Mouse (Mus musculus): Measurements from ENCODE around the gene Bach2. TPM values are rescaled to one million over a fixed set of nuclear protein-coding genes. Genes with fewer than 3 reads are reported as not detected.
A peak's percentile ranks its signal among the peaks of the same experiment; 100 is the strongest.

Gene Bach2
- polyA plus RNA-seq, 1 experiment from 2014 or later: 18.8 TPM

GRCm38 (mm10) chr4:32561555-32562095 lies 323.0 kb downstream of the Bach2 start:
- Histone ChIP-seq H3K4me1 (ENCODE audit: control insufficient read depth, insufficient read depth, low read length) (peaks cover 17% of the 10 kb centered on the region), H3K36me3 (ENCODE audit: control insufficient read depth, insufficient read depth, low read length) (peaks cover 5% of the 10 kb centered on the region; the same call in 1 of the 2 replicates), H3K4me3 (ENCODE audit: low read depth, low read length) (no peak overlapping the region), H3K27ac (ENCODE audit: low read length) (peak overlapping the region; percentile 60), H3K9ac (ENCODE audit: low read depth, low read length) (no peak overlapping the region), H3K27me3 (ENCODE audit: control insufficient read depth, insufficient read depth, low read depth, low read length) (no peaks in the 10 kb centered on the region), H3K9me3 (replicated peaks; ENCODE audit: control insufficient read depth, low read length, poor library complexity, severe bottlenecking) (no peaks in the 10 kb centered on the region), H3K4me2 (ENCODE audit: low read length) (peak overlapping the region; percentile 8; the same call in 1 of the 2 replicates)
- ATAC-seq: peak; percentile 57
- WGBS: 34% methylated on average over 12 of the region's 12 CpGs

- H3K9ac ChIP-seq (ENCODE audit: low read depth, low read length): no peak overlapping the region
- 0 out of 2 replicates have a peak, but pooled peaks have one; percentile 11 for ATAC-seq
- 96% methylated on average over 35 of the region's 35 CpGs for WGBS
- H3K27me3 ChIP-seq (ENCODE audit: control insufficient read depth, insufficient read depth, low read depth, low read length): no peaks in the 10 kb centered on the region
- peak overlapping the region; percentile 60 for H3K27ac ChIP-seq (ENCODE audit: low read length)
- H3K4me2 ChIP-seq (ENCODE audit: low read length): no peak overlapping the region
- no peak overlapping the region for H3K4me3 ChIP-seq (ENCODE audit: low read depth, low read length)
- peaks cover 5% of the 10 kb centered on the region; the same call in 1 of the 2 replicates for H3K36me3 ChIP-seq (ENCODE audit: control insufficient read depth, insufficient read depth, low read length)
- H3K4me1 ChIP-seq (ENCODE audit: control insufficient read depth, insufficient read depth, low read length): peaks cover 17% of the 10 kb centered on the region
- H3K9me3 ChIP-seq (replicated peaks; ENCODE audit: control insufficient read depth, low read length, poor library complexity, severe bottlenecking): no peaks in the 10 kb centered on the region
Measured at GRCm38 (mm10) chr4:32562319-32563115, 323.9 kb downstream of the Bach2 start.

GRCm38 (mm10) chr4:32564416-32564815 lies 325.8 kb downstream of the Bach2 start:
- Histone ChIP-seq H3K27ac (ENCODE audit: low read length) (no peak overlapping the region), H3K9me3 (replicated peaks; ENCODE audit: control insufficient read depth, low read length, poor library complexity, severe bottlenecking) (no peaks in the 10 kb centered on the region), H3K4me2 (ENCODE audit: low read length) (no peak overlapping the region), H3K4me1 (ENCODE audit: control insufficient read depth, insufficient read depth, low read length) (peaks cover 25% of the 10 kb centered on the region), H3K4me3 (ENCODE audit: low read depth, low read length) (no peak overlapping the region), H3K9ac (ENCODE audit: low read depth, low read length) (no peak overlapping the region), H3K27me3 (ENCODE audit: control insufficient read depth, insufficient read depth, low read depth, low read length) (no peaks in the 10 kb centered on the region), H3K36me3 (ENCODE audit: control insufficient read depth, insufficient read depth, low read length) (peaks cover 5% of the 10 kb centered on the region; the same call in 1 of the 2 replicates)
- WGBS: 92% methylated on average over 7 of the region's 7 CpGs
- ATAC-seq: no peak

GRCm38 (mm10) chr4:32564918-32565317 lies 326.3 kb downstream of the Bach2 start:
- Histone ChIP-seq H3K4me1 (ENCODE audit: control insufficient read depth, insufficient read depth, low read length) (peaks cover 29% of the 10 kb centered on the region), H3K9me3 (replicated peaks; ENCODE audit: control insufficient read depth, low read length, poor library complexity, severe bottlenecking) (no peaks in the 10 kb centered on the region), H3K36me3 (ENCODE audit: control insufficient read depth, insufficient read depth, low read length) (peaks cover 5% of the 10 kb centered on the region; the same call in 1 of the 2 replicates), H3K9ac (ENCODE audit: low read depth, low read length) (no peak overlapping the region), H3K27me3 (ENCODE audit: control insufficient read depth, insufficient read depth, low read depth, low read length) (no peaks in the 10 kb centered on the region), H3K27ac (ENCODE audit: low read length) (no peak overlapping the region), H3K4me3 (ENCODE audit: low read depth, low read length) (no peak overlapping the region), H3K4me2 (ENCODE audit: low read length) (no peak overlapping the region)
- WGBS: 93% methylated on average over 8 of the region's 8 CpGs
- no peak for ATAC-seq

GRCm38 (mm10) chr4:32569054-32569453 lies 330.4 kb downstream of the Bach2 start:
- no peak overlapping the region for H3K4me2 ChIP-seq (ENCODE audit: low read length)
- H3K27me3 ChIP-seq (ENCODE audit: control insufficient read depth, insufficient read depth, low read depth, low read length): no peaks in the 10 kb centered on the region
- no peaks in the 10 kb centered on the region for H3K36me3 ChIP-seq (ENCODE audit: control insufficient read depth, insufficient read depth, low read length)
- WGBS: 55% methylated on average over 4 of the region's 4 CpGs
- ATAC-seq: no peak
- peak overlapping the region; percentile 36; the same call in 1 of the 2 replicates for H3K27ac ChIP-seq (ENCODE audit: low read length)
- no peak overlapping the region for H3K9ac ChIP-seq (ENCODE audit: low read depth, low read length)
- H3K9me3 ChIP-seq (replicated peaks; ENCODE audit: control insufficient read depth, low read length, poor library complexity, severe bottlenecking): no peaks in the 10 kb centered on the region
- H3K4me1 ChIP-seq (ENCODE audit: control insufficient read depth, insufficient read depth, low read length): peaks cover 31% of the 10 kb centered on the region
- H3K4me3 ChIP-seq (ENCODE audit: low read depth, low read length): no peak overlapping the region

- Histone ChIP-seq H3K36me3 (ENCODE audit: control insufficient read depth, insufficient read depth, low read length) (peaks cover 2% of the 10 kb centered on the region; the same call in 1 of the 2 replicates), H3K9me3 (replicated peaks; ENCODE audit: control insufficient read depth, low read length, poor library complexity, severe bottlenecking) (no peaks in the 10 kb centered on the region), H3K4me2 (ENCODE audit: low read length) (peak overlapping the region; percentile 17; the same call in 1 of the 2 replicates), H3K27me3 (ENCODE audit: control insufficient read depth, insufficient read depth, low read depth, low read length) (no peaks in the 10 kb centered on the region), H3K27ac (ENCODE audit: low read length) (peak overlapping the region; percentile 75), H3K9ac (ENCODE audit: low read depth, low read length) (peak overlapping the region; percentile 50), H3K4me1 (ENCODE audit: control insufficient read depth, insufficient read depth, low read length) (peaks cover 29% of the 10 kb centered on the region), H3K4me3 (ENCODE audit: low read depth, low read length) (no peak overlapping the region)
- peak; percentile 86 for ATAC-seq
- WGBS: 28% methylated on average over 17 of the region's 17 CpGs
Measured at GRCm38 (mm10) chr4:32569995-32570938, 331.7 kb downstream of the Bach2 start.

- Histone ChIP-seq H3K9me3 (replicated peaks; ENCODE audit: control insufficient read depth, low read length, poor library complexity, severe bottlenecking) (no peaks in the 10 kb centered on the region), H3K4me1 (ENCODE audit: control insufficient read depth, insufficient read depth, low read length) (peaks cover 29% of the 10 kb centered on the region), H3K4me3 (ENCODE audit: low read depth, low read length) (no peak overlapping the region), H3K27ac (ENCODE audit: low read length) (peak overlapping the region; percentile 75), H3K27me3 (ENCODE audit: control insufficient read depth, insufficient read depth, low read depth, low read length) (no peaks in the 10 kb centered on the region), H3K9ac (ENCODE audit: low read depth, low read length) (peak overlapping the region; percentile 50; the same call in 1 of the 2 replicates), H3K4me2 (ENCODE audit: low read length) (no peak overlapping the region), H3K36me3 (ENCODE audit: control insufficient read depth, insufficient read depth, low read length) (peaks cover 3% of the 10 kb centered on the region; the same call in 1 of the 2 replicates)
- WGBS: 54% methylated on average over 8 of the region's 8 CpGs
- no peak for ATAC-seq
Measured at GRCm38 (mm10) chr4:32570939-32571317, 332.3 kb downstream of the Bach2 start.

- WGBS: 69% methylated on average over 3 of the region's 3 CpGs
- no peak overlapping the region for H3K4me2 ChIP-seq (ENCODE audit: low read length)
- H3K36me3 ChIP-seq (ENCODE audit: control insufficient read depth, insufficient read depth, low read length): peaks cover 3% of the 10 kb centered on the region; the same call in 1 of the 2 replicates
- H3K9me3 ChIP-seq (replicated peaks; ENCODE audit: control insufficient read depth, low read length, poor library complexity, severe bottlenecking): no peaks in the 10 kb centered on the region
- peaks cover 29% of the 10 kb centered on the region for H3K4me1 ChIP-seq (ENCODE audit: control insufficient read depth, insufficient read depth, low read length)
- H3K4me3 ChIP-seq (ENCODE audit: low read depth, low read length): no peak overlapping the region
- peak overlapping the region; percentile 75; the same call in 1 of the 2 replicates for H3K27ac ChIP-seq (ENCODE audit: low read length)
- no peaks in the 10 kb centered on the region for H3K27me3 ChIP-seq (ENCODE audit: control insufficient read depth, insufficient read depth, low read depth, low read length)
- ATAC-seq: no peak
- H3K9ac ChIP-seq (ENCODE audit: low read depth, low read length): 0 out of 2 replicates have a peak overlapping the region, but pooled peaks have one; percentile 1
Measured at GRCm38 (mm10) chr4:32571441-32571840, 332.8 kb downstream of the Bach2 start.

All from midbrain, embryonic 16.5 days (tissue).